Mouse (Mus musculus): Measurements from ENCODE around the gene Uggt2. TPM values are rescaled to one million over a fixed set of nuclear protein-coding genes. Genes with fewer than 3 reads are reported as not detected.

Uggt2 gene
- polyA plus RNA-seq, 1 experiment from 2014 or later = 12.7 TPM

GRCm38 (mm10) chr14:119027130-119027529 is 72.1 kb downstream of the Uggt2 start:
- ATAC-seq (replicated peaks; ENCODE audit: low FRiP score) = peak; percentile 79
- WGBS = 50% methylated on average over 4 of the region's 4 CpGs

GRCm38 (mm10) chr14:119025889-119026288 is 73.3 kb downstream of the Uggt2 start:
- Histone ChIP-seq H3K36me3 (peaks cover 19% of the 10 kb centered on the region), H3K4me3 (replicated peaks) (no peak overlapping the region), H3K4me2 (no peak overlapping the region), H3K9me3 (replicated peaks) (no peaks in the 10 kb centered on the region), H3K4me1 (no peaks in the 10 kb centered on the region), H3K27me3 (no peaks in the 10 kb centered on the region), H3K9ac (no peak overlapping the region), H3K27ac (no peak overlapping the region)
- WGBS = 76% methylated on average over 5 of the region's 5 CpGs
- ATAC-seq (replicated peaks; ENCODE audit: low FRiP score) = no peak

More at GRCm38 (mm10) chr14:119027130-119027529, 72.1 kb downstream of the Uggt2 start:
- Histone ChIP-seq H3K27me3 (no peaks in the 10 kb centered on the region), H3K9me3 (replicated peaks) (no peaks in the 10 kb centered on the region), H3K4me2 (no peak overlapping the region), H3K27ac (no peak overlapping the region), H3K36me3 (peaks cover 30% of the 10 kb centered on the region), H3K9ac (no peak overlapping the region), H3K4me1 (no peaks in the 10 kb centered on the region), H3K4me3 (replicated peaks) (no peak overlapping the region)

- Histone ChIP-seq H3K27me3 (no peaks in the 10 kb centered on the region), H3K9me3 (replicated peaks) (no peaks in the 10 kb centered on the region), H3K36me3 (peaks cover 37% of the 10 kb centered on the region), H3K9ac (no peak overlapping the region), H3K4me1 (no peaks in the 10 kb centered on the region), H3K4me3 (replicated peaks) (no peak overlapping the region), H3K27ac (no peak overlapping the region), H3K4me2 (no peak overlapping the region)
- WGBS = 75% methylated on average over 12 of the region's 12 CpGs
- ATAC-seq (replicated peaks; ENCODE audit: low FRiP score) = no peak
These were observed 85.7 kb downstream of the Uggt2 start for GRCm38 (mm10) chr14:119013549-119013948.

GRCm38 (mm10) chr14:119012607-119013431 is 86.4 kb downstream of the Uggt2 start:
- peak overlapping the region; percentile 34 for H3K4me2 ChIP-seq
- no peak overlapping the region for H3K4me3 ChIP-seq (replicated peaks)
- no peaks in the 10 kb centered on the region for H3K9me3 ChIP-seq (replicated peaks)
- ATAC-seq (replicated peaks; ENCODE audit: low FRiP score) = no peak; the same call in 1 of the 2 replicates
- H3K36me3 ChIP-seq = peaks cover 33% of the 10 kb centered on the region
- no peak overlapping the region for H3K27ac ChIP-seq
- H3K9ac ChIP-seq = no peak overlapping the region
- peaks cover 4% of the 10 kb centered on the region; the same call in 1 of the 2 replicates for H3K4me1 ChIP-seq
- 71% methylated on average over 23 of the region's 23 CpGs for WGBS
- no peaks in the 10 kb centered on the region for H3K27me3 ChIP-seq

- Histone ChIP-seq H3K9me3 (replicated peaks) (no peaks in the 10 kb centered on the region), H3K4me1 (peaks cover 12% of the 10 kb centered on the region), H3K27ac (no peak overlapping the region), H3K9ac (no peak overlapping the region), H3K4me3 (replicated peaks) (no peak overlapping the region), H3K27me3 (no peaks in the 10 kb centered on the region), H3K4me2 (no peak overlapping the region), H3K36me3 (peaks cover 24% of the 10 kb centered on the region)
- ATAC-seq (replicated peaks; ENCODE audit: low FRiP score) = no peak
- WGBS = 95% methylated on average over 2 of the region's 2 CpGs
These were observed 89.7 kb downstream of the Uggt2 start for GRCm38 (mm10) chr14:119009531-119009930.

GRCm38 (mm10) chr14:119008031-119008590 is 91.1 kb downstream of the Uggt2 start:
- peak overlapping the region; percentile 83 for H3K4me2 ChIP-seq
- WGBS = 52% methylated on average over 7 of the region's 7 CpGs
- no peak for ATAC-seq (replicated peaks; ENCODE audit: low FRiP score)
- H3K9ac ChIP-seq = peak overlapping the region; percentile 46
- no peaks in the 10 kb centered on the region for H3K27me3 ChIP-seq
- H3K9me3 ChIP-seq (replicated peaks) = no peaks in the 10 kb centered on the region
- peak overlapping the region; percentile 54 for H3K4me3 ChIP-seq (replicated peaks)
- peak overlapping the region; percentile 75; the same call in 1 of the 2 replicates for H3K27ac ChIP-seq
- peaks cover 21% of the 10 kb centered on the region for H3K36me3 ChIP-seq
- H3K4me1 ChIP-seq = peaks cover 12% of the 10 kb centered on the region

- peak; percentile 100 for ATAC-seq (replicated peaks; ENCODE audit: low FRiP score)
- peak overlapping the region; percentile 89 for H3K27ac ChIP-seq
- peaks cover 22% of the 10 kb centered on the region for H3K36me3 ChIP-seq
- H3K9me3 ChIP-seq (replicated peaks) = no peaks in the 10 kb centered on the region
- under 1% methylated on average over 13 of the region's 13 CpGs for WGBS
- H3K4me3 ChIP-seq (replicated peaks) = peak overlapping the region; percentile 54
- H3K4me1 ChIP-seq = peaks cover 12% of the 10 kb centered on the region
- no peaks in the 10 kb centered on the region for H3K27me3 ChIP-seq
- H3K4me2 ChIP-seq = peak overlapping the region; percentile 83
- peak overlapping the region; percentile 49 for H3K9ac ChIP-seq
These were observed 91.9 kb downstream of the Uggt2 start for GRCm38 (mm10) chr14:119007103-119007951.

GRCm38 (mm10) chr14:119006441-119007102 is 92.7 kb downstream of the Uggt2 start:
- H3K36me3 ChIP-seq = peaks cover 21% of the 10 kb centered on the region
- H3K9ac ChIP-seq = peak overlapping the region; percentile 49
- peak overlapping the region; percentile 89 for H3K27ac ChIP-seq
- no peak for ATAC-seq (replicated peaks; ENCODE audit: low FRiP score)
- WGBS = 1% methylated on average over 46 of the region's 49 CpGs
- peaks cover 12% of the 10 kb centered on the region for H3K4me1 ChIP-seq
- no peaks in the 10 kb centered on the region for H3K9me3 ChIP-seq (replicated peaks)
- H3K4me3 ChIP-seq (replicated peaks) = peak overlapping the region; percentile 54
- peak overlapping the region; percentile 83 for H3K4me2 ChIP-seq
- no peaks in the 10 kb centered on the region for H3K27me3 ChIP-seq

- Histone ChIP-seq H3K4me2 (peak overlapping the region; percentile 83), H3K36me3 (peaks cover 22% of the 10 kb centered on the region), H3K27me3 (no peaks in the 10 kb centered on the region), H3K9me3 (replicated peaks) (no peaks in the 10 kb centered on the region), H3K9ac (no peak overlapping the region), H3K4me3 (replicated peaks) (no peak overlapping the region), H3K4me1 (peaks cover 12% of the 10 kb centered on the region), H3K27ac (peak overlapping the region; percentile 37)
- WGBS = 9% methylated on average over 5 of the region's 5 CpGs
- no peak for ATAC-seq (replicated peaks; ENCODE audit: low FRiP score)
These were observed 93.4 kb downstream of the Uggt2 start for GRCm38 (mm10) chr14:119005834-119006233.

GRCm38 (mm10) chr14:119003320-119003719 is 95.9 kb downstream of the Uggt2 start:
- Histone ChIP-seq H3K9ac (no peak overlapping the region), H3K27ac (no peak overlapping the region), H3K4me1 (peaks cover 12% of the 10 kb centered on the region), H3K4me2 (no peak overlapping the region), H3K27me3 (no peaks in the 10 kb centered on the region), H3K9me3 (replicated peaks) (no peaks in the 10 kb centered on the region), H3K36me3 (peaks cover 28% of the 10 kb centered on the region), H3K4me3 (replicated peaks) (no peak overlapping the region)
- no peak for ATAC-seq (replicated peaks; ENCODE audit: low FRiP score)

GRCm38 (mm10) chr14:118995226-118995925 is 103.9 kb downstream of the Uggt2 start:
- Histone ChIP-seq H3K4me3 (replicated peaks) (no peak overlapping the region), H3K9ac (no peak overlapping the region), H3K4me1 (no peaks in the 10 kb centered on the region), H3K4me2 (no peak overlapping the region), H3K36me3 (peaks cover 53% of the 10 kb centered on the region), H3K9me3 (replicated peaks) (no peaks in the 10 kb centered on the region), H3K27me3 (no peaks in the 10 kb centered on the region), H3K27ac (no peak overlapping the region)
- ATAC-seq (replicated peaks; ENCODE audit: low FRiP score) = no peak
- 91% methylated on average over 9 of the region's 9 CpGs for WGBS

Measured in kidney, embryonic 15.5 days (tissue).